Mouse (Mus musculus) bone marrow macrophage, adult 2 months (primary cell): ENCODE data around the gene Ppp1r27. TPM values are rescaled to one million over a fixed set of nuclear protein-coding genes. Genes with fewer than 3 reads are reported as not detected.

Experiments
- H3K27ac ChIP-seq: 2 replicates; pipeline ENCODE4 v1.5.1; 2012; ENCODE audit warnings: low read depth, low read length; ENCODE audit not compliant: insufficient read depth
- H3K4me1 ChIP-seq: 2 replicates; pipeline ENCODE4 v1.6.1; 2012; ENCODE audit warnings: low read length; ENCODE audit not compliant: control insufficient read depth, insufficient read depth
- H3K4me3 ChIP-seq: 2 replicates; pipeline ENCODE4 v1.5.1; 2012; ENCODE audit warnings: mild to moderate bottlenecking, low read length, moderate library complexity; ENCODE audit not compliant: insufficient read depth
- CTCF ChIP-seq: IDR thresholded peaks from 2 replicates; pipeline ENCODE4 v1.5.1; 2012; ENCODE audit warnings: low read depth, mild to moderate bottlenecking, low read length, moderate library complexity
- POLR2A ChIP-seq: IDR thresholded peaks from 2 replicates; pipeline ENCODE4 v1.6.1; 2012; ENCODE audit warnings: mild to moderate bottlenecking, low read depth, low read length, borderline replicate concordance
- polyA plus RNA-seq: library from polyadenylated mRNA; stranded (reverse); fragments of >200 nt; gene quantifications from 2 replicates; pipeline ENCODE4 v1.2.4, GENCODE M21; 2012; ENCODE audit not compliant: missing spikeins, insufficient read depth, insufficient read length

Gene Ppp1r27
- polyA plus RNA-seq, 1 experiment, result not detected

DNA sequence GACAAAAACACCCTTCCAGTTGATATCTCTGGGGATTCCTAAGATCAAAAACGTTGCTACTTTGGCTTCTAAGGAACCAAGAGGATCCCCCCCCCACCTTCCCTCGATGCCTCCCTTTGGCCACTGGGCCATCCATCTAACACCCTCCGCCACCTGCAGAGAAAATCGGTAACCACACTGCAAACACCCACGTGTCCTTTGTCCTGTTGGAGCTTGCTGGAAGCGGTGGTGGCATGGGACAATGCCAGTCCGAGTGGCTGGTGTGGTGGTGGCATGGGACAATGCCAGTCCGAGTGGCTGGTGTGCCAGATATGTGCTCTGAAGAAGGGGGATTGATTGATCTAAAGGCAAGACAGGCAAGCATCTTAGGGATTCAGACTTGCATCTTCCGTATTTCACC is 19.3 kb downstream of the Ppp1r27 start:
- Histone ChIP-seq H3K4me3 (no peak overlapping the region), H3K27ac (no peak overlapping the region), H3K4me1 (0 out of 2 replicates have a peak, but pooled peaks cover 2% of the 10 kb centered on the region)
- TF ChIP-seq CTCF, result no peak
- no peak for TF ChIP-seq POLR2A

DNA sequence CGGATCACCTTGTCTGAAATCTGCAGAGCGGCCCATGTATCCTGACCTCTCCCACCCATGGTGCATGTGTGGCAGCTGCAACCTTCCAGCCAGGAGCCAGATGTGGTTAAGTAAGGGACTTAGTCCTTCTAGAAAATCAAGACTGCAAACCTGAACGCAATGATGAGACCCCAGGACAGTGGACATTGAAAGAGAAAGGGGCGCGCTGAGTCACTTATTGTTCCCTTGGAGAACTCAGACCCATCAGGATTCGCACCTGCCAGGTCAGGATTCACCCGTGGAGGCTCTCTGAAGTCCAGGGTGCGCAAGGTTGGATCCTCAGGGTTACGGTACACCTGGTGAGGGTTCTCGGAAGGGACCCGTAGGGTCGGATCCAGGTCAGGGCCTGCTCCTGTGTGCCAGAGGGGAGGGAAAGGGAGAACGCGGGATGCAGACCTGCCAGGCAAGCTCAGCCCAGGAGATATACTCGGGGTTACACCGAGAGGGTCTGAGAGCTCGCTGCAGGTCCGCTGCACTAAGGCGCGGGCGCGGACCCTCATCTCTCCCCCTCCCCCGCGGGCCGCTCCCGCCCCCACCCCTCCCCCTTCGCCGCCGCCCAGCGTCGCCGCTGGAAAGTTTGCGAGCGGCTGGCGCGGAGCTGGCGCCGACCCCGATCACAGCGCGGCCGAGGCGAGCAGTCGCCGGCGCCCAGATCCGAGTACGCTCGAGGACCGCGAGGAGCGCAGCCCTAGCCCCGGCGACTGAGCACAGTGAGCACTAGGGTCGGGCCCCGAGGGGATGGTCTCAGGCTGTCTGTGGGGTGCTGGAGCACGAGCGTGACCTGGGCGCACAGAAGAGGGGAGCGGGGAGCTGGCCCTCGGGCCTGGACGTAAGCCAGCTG is 20.6 kb downstream of the Ppp1r27 start, which contains the start of gene Gcgr:
Gene Gcgr, plus strand, starts transcription at position 615 of the 880 bp plus-strand sequence.
- TF ChIP-seq CTCF (no peak), POLR2A (no peak)
- peak within 1 kb of the TSS; percentile 47 for H3K4me3 ChIP-seq
- H3K27ac ChIP-seq, result no peak within 1 kb of the TSS
- H3K4me1 ChIP-seq, result peaks cover 12% of the 10 kb centered on the region

- Histone ChIP-seq H3K4me1 (peaks cover 12% of the 10 kb centered on the region), H3K27ac (no peak overlapping the region), H3K4me3 (no peak overlapping the region)
- TF ChIP-seq CTCF (no peak), POLR2A (no peak)
Observed at GRCm38 (mm10) chr11:120528903-120529302, 22.0 kb downstream of the Ppp1r27 start.

GRCm38 (mm10) chr11:120527690-120528354 is 23.1 kb downstream of the Ppp1r27 start:
- no peak overlapping the region for H3K4me3 ChIP-seq
- no peak for TF ChIP-seq CTCF
- no peak for TF ChIP-seq POLR2A
- no peak overlapping the region for H3K27ac ChIP-seq
- H3K4me1 ChIP-seq, result peaks cover 12% of the 10 kb centered on the region

- TF ChIP-seq POLR2A (no peak), CTCF (no peak)
- H3K4me3 ChIP-seq, result no peak overlapping the region
- H3K27ac ChIP-seq, result peak overlapping the region; percentile 70
- peaks cover 10% of the 10 kb centered on the region for H3K4me1 ChIP-seq
Observed at GRCm38 (mm10) chr11:120525959-120526358, 25.0 kb downstream of the Ppp1r27 start.

DNA sequence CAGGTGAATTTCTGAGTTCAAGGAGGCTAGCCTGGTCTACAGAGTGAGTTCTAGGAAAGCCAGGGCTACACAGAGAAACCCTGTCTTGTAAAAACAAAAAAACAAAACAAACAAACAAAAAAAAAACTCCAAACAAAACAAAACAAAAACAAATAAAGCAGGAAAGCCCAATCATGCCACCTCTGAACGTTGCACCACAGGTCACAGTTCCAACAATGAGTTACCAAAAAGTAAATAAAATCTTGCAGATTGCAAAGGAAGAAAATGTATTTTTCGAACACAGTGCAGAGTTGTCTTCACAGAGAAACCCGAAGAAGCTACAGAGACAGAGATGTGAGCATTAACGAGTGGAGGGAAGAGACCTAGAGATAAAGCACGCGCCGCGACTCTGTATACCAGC is 28.4 kb downstream of the Ppp1r27 start:
- Histone ChIP-seq H3K27ac (no peak overlapping the region), H3K4me3 (no peak overlapping the region), H3K4me1 (peaks cover 31% of the 10 kb centered on the region)
- TF ChIP-seq CTCF (no peak), POLR2A (no peak)

DNA sequence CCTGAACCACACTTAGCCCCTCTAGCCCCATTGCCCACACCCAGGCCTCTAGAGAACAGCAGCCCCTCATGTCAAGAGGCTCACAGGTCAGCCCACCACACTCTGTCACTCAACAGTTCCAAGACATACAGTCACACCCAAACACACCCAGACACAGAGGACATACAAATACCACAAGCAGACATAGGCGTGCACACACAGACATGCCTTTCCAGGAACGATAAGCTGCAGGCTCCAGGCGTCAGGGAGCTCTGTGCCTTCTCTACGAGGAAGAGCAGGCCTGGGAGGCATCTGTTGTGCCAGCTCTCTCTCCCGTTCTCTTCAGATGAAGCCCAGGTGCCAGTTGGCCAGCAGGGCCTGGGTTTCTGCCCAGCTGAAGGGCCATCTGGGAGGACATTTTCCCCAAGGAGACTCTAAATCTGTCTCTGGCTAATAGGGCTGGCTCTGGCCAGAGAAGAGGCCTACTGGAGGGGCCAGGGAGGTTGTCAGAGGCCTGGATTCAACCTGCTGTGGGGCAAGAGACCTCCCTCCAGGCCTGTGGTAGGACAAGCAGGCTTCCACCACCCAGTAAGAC is 29.9 kb downstream of the Ppp1r27 start:
- TF ChIP-seq POLR2A (no peak), CTCF (no peak)
- peaks cover 25% of the 10 kb centered on the region for H3K4me1 ChIP-seq
- no peak overlapping the region for H3K27ac ChIP-seq
- no peak overlapping the region for H3K4me3 ChIP-seq

- no peak overlapping the region for H3K4me3 ChIP-seq
- peaks cover 22% of the 10 kb centered on the region for H3K4me1 ChIP-seq
- H3K27ac ChIP-seq, result no peak overlapping the region
- no peak for TF ChIP-seq POLR2A
Observed at GRCm38 (mm10) chr11:120520498-120520897, 30.4 kb downstream of the Ppp1r27 start.

DNA sequence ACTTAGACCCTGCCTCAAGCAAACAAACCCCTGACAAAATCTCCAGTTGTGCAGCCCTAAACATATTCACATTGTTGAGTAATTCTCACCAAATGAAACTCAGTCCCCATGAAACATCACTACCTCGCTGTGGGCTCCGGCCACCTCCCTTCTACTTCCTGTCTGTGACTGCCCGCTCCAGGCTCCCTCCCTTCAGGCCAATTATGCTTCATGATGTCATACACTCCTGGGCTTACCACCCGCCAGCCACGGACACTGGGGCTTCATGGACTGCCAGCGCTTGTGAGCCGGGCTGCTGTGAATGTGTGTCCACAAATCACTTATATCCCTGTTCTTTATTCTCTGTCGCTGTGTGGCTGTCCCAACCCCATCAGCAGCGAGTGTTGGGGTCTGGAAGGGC is 31.2 kb downstream of the Ppp1r27 start:
- Histone ChIP-seq H3K4me3 (peak overlapping the region; percentile 32), H3K27ac (peak overlapping the region; percentile 67), H3K4me1 (peaks cover 21% of the 10 kb centered on the region)
- TF ChIP-seq CTCF, result no peak
- TF ChIP-seq POLR2A, result no peak

DNA sequence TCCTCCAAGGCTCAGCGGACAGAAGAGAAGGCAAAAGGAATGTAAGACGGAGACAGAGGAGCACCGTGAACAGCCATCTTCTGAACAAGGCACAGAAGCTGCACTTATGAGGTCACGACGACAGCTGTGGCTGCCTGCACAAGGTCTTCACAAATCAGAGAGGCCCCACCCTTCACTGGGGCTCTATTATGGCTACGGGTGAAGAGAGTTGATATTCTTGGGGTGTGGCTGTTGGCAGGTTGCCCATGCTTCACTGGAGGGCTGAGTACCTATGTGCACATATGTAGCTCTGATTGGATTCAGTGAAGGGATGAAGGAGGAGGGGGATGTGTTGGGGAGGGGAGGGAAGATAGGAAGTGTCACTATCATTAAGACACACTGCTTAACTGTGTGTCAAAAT is 32.4 kb downstream of the Ppp1r27 start:
- Histone ChIP-seq H3K4me3 (peak overlapping the region; percentile 12), H3K4me1 (peaks cover 21% of the 10 kb centered on the region), H3K27ac (peak overlapping the region; percentile 58)
- no peak for TF ChIP-seq CTCF
- no peak for TF ChIP-seq POLR2A
